Mouse (Mus musculus) CH12.LX (cell line): Measurements from ENCODE around the gene Dimt1.

Source experiments
- CTCF ChIP-seq, 2 experiments: IDR thresholded peaks in 1 of 2; conservative IDR thresholded peaks in 1 of 2; 2 replicates each; pipeline ENCODE4 v1.5.1; 2011 to 2012; ENCODE audit warnings: low read depth in 2 of 2, low read length in 2 of 2, improper control_type of control experiment in 1 of 2, inconsistent platforms in 1 of 2, mild to moderate bottlenecking in 1 of 2, moderate library complexity in 1 of 2
- POLR2A ChIP-seq: IDR thresholded peaks from 2 replicates; pipeline ENCODE4 v1.6.1; 2011; ENCODE audit warnings: low read depth, mild to moderate bottlenecking, improper control_type of control experiment, low read length
- TCF12 ChIP-seq: IDR thresholded peaks from 2 replicates; pipeline ENCODE4 v1.6.1; 2014; ENCODE audit warnings: low read depth, mild to moderate bottlenecking, inconsistent platforms, low read length, improper control_type of control experiment
- USF1 ChIP-seq: IDR thresholded peaks from 2 replicates; pipeline ENCODE4 v1.6.1; 2014; ENCODE audit warnings: low read depth, mild to moderate bottlenecking, inconsistent platforms, low read length, improper control_type of control experiment
- ZKSCAN1 ChIP-seq: IDR thresholded peaks from 2 replicates; pipeline ENCODE4 v1.6.1; 2012; ENCODE audit warnings: low read depth, inconsistent platforms, low read length, improper control_type of control experiment, borderline replicate concordance

- TF ChIP-seq POLR2A (no peak), TCF12 (no peak), ZKSCAN1 (no peak), CTCF (conservative IDR thresholded peaks at IDR 0.05 in 1 of 2, IDR thresholded peaks at IDR 0.05 in 1 of 2; ENCODE audit: low read depth in 2 of 2, low read length in 2 of 2) (no peak), USF1 (no peak)
Measured at GRCm38 (mm10) chr13:106960557-106960956, 13.6 kb downstream of the Dimt1 start.
